In genomic region chr5:124636139-124636538, GRCm38 (mm10) we compare ENCODE assay signal across 24 mouse cellular contexts. TPM values are rescaled to one million over a fixed set of nuclear protein-coding genes. Genes with fewer than 3 reads are reported as not detected.
DNase-seq lines count a peak whose midpoint lies in the region; ATAC-seq and TF ChIP-seq lines count a peak whose summit lies in the region.
"Had no signal": no experiment of that assay in that cellular context is flagged by ENCODE, and none has a peak within 500 bp of the region (broad histone marks: within the 10 kb centered on the region; RNA-seq: fewer than 3 reads in every experiment).

No protein-coding gene starts in this region.

- H3K79me2 ChIP-seq in C2C12 (ENCODE audit: control insufficient read depth, insufficient read depth) = peaks cover 12% of the 10 kb centered on the region
- H3K79me2 ChIP-seq in myocyte (ENCODE audit: control insufficient read depth, insufficient read depth) = peaks cover 4% of the 10 kb centered on the region

- no peaks in the 10 kb centered on the region for H3K9me3 ChIP-seq in limb, embryonic 15.5 days
- H3K9me3 ChIP-seq in limb, embryonic 10.5 days (replicated peaks) = no peaks in the 10 kb centered on the region
- H3K9me3 ChIP-seq: embryonic facial prominence, embryonic 12.5 days; embryonic facial prominence, embryonic 15.5 days; forebrain, embryonic 10.5 days; forebrain, embryonic 12.5 days; G1E had no signal

- WGBS in limb, embryonic 15.5 days = 90% methylated on average over 3 of the region's 3 CpGs
- 93% methylated on average over 3 of the region's 3 CpGs for WGBS in limb, embryonic 10.5 days

- 0 out of 2 replicates have a peak overlapping the region, but pooled peaks have one; percentile 38 for H3K27ac ChIP-seq in limb, embryonic 15.5 days
- H3K27ac ChIP-seq in limb, embryonic 10.5 days = no peak overlapping the region
- H3K27ac ChIP-seq: embryonic facial prominence, embryonic 12.5 days; embryonic facial prominence, embryonic 15.5 days; forebrain, embryonic 10.5 days; forebrain, embryonic 12.5 days had no signal

- ATAC-seq in limb, embryonic 15.5 days (ENCODE audit: insufficient number of reproducible peaks, low FRiP score, low TSS enrichment, low read depth) = 0 out of 2 replicates have a peak, but pooled peaks have one; percentile 13
- ATAC-seq: activated CD4-positive, CD25-positive, alpha-beta regulatory T cell, adult 4 months; forebrain, embryonic 14.5 days; forebrain, embryonic 16.5 days; Patski had no signal

- H3K4me3 ChIP-seq in limb, embryonic 15.5 days = no peak overlapping the region
- no peak overlapping the region for H3K4me3 ChIP-seq in limb, embryonic 10.5 days
- no peak overlapping the region for H3K4me3 ChIP-seq in C2C12 (ENCODE audit: insufficient read depth, poor library complexity, severe bottlenecking)
- H3K4me3 ChIP-seq in myocyte = no peak overlapping the region
- H3K4me3 ChIP-seq: embryonic facial prominence, embryonic 12.5 days; embryonic facial prominence, embryonic 15.5 days; erythroblast, embryonic 14.5 days; forebrain, embryonic 10.5 days; forebrain, embryonic 12.5 days had no signal

- no peak overlapping the region for H3K9ac ChIP-seq in limb, embryonic 15.5 days
- H3K9ac ChIP-seq: embryonic facial prominence, embryonic 12.5 days; embryonic facial prominence, embryonic 15.5 days; forebrain, embryonic 12.5 days had no signal

- H3K79me3 ChIP-seq in C2C12 (ENCODE audit: low read depth) = peaks cover 1% of the 10 kb centered on the region

- no peak for TF ChIP-seq POLR2A in myocyte (IDR thresholded peaks at IDR 0.05; ENCODE audit: insufficient read length, low read depth)

- H3K27me3 ChIP-seq in limb, embryonic 15.5 days = no peaks in the 10 kb centered on the region
- no peaks in the 10 kb centered on the region for H3K27me3 ChIP-seq in limb, embryonic 10.5 days (ENCODE audit: low read depth, poor library complexity, severe bottlenecking)
- H3K27me3 ChIP-seq in C2C12 (ENCODE audit: control insufficient read depth, insufficient read depth, insufficient read length) (no peaks in the 10 kb centered on the region), myocyte (ENCODE audit: control insufficient read depth, insufficient read depth, insufficient read length) (no peaks in the 10 kb centered on the region)
- H3K27me3 ChIP-seq: CH12.LX; embryonic facial prominence, embryonic 12.5 days; embryonic facial prominence, embryonic 15.5 days; forebrain, embryonic 12.5 days; Patski had no signal

- peaks cover 65% of the 10 kb centered on the region for H3K36me3 ChIP-seq in limb, embryonic 15.5 days
- H3K36me3 ChIP-seq in limb, embryonic 10.5 days = peaks cover 81% of the 10 kb centered on the region
- H3K36me3 ChIP-seq in C2C12 (ENCODE audit: control insufficient read depth, insufficient read depth) = peaks cover 43% of the 10 kb centered on the region
- peaks cover 26% of the 10 kb centered on the region for H3K36me3 ChIP-seq in myocyte (ENCODE audit: control insufficient read depth, insufficient read depth)

- H3ac ChIP-seq in C2C12 (ENCODE audit: control insufficient read depth, insufficient read length, low read depth) (no peak overlapping the region), myocyte (ENCODE audit: control insufficient read depth, insufficient read length) (no peak overlapping the region)

- DNase-seq in limb, embryonic 10.5 days (ENCODE audit: low spot score) = no peak
- DNase-seq in cerebellum, adult 8-10 months = no peak
- DNase-seq: adrenal gland, adult 8-10 months; adrenal gland, postnatal 14 days; cerebellum, adult 11-12 months; cerebellum, adult 2 months; cerebellum, adult 9-11 months; cerebellum, postnatal 14 days; cerebellum, postnatal 36 days; embryo, embryonic 11 days had no signal

- H3K4me1 ChIP-seq in limb, embryonic 15.5 days = no peaks in the 10 kb centered on the region
- no peaks in the 10 kb centered on the region for H3K4me1 ChIP-seq in limb, embryonic 10.5 days
- H3K4me1 ChIP-seq: embryonic facial prominence, embryonic 12.5 days; embryonic facial prominence, embryonic 15.5 days; forebrain, embryonic 10.5 days; forebrain, embryonic 12.5 days had no signal

- no peak for TF ChIP-seq CTCF in C2C12 (IDR thresholded peaks at IDR 0.05; ENCODE audit: control insufficient read depth, insufficient read depth, insufficient read length)

- H3K4me2 ChIP-seq in limb, embryonic 15.5 days = no peak overlapping the region
- peak overlapping the region; percentile 13 for H3K4me2 ChIP-seq in myocyte (ENCODE audit: low read depth)
- H3K4me2 ChIP-seq: embryonic facial prominence, embryonic 12.5 days; embryonic facial prominence, embryonic 15.5 days; forebrain, embryonic 12.5 days had no signal

TF ChIP-seq in C2C12, 6 proteins besides CTCF, POLR2A, EP300 and RAD21:
- TF ChIP-seq CEBPB (IDR thresholded peaks at IDR 0.05; ENCODE audit: low read depth) (no peak), MYOD1 (IDR thresholded peaks at IDR 0.05; ENCODE audit: control insufficient read depth, insufficient read length, low read depth) (peak; percentile 51)

TF ChIP-seq in myocyte, 11 proteins besides CTCF, POLR2A, EP300 and RAD21:
- peak in 2 of 3 experiments; percentile 95 to 97 for TF ChIP-seq MYOD1 (IDR thresholded peaks at IDR 0.05; ENCODE audit: control insufficient read depth in 1 of 3, insufficient read length in 2 of 3, low read depth in 2 of 3)
- no peak for TF ChIP-seq E2F4 (IDR thresholded peaks at IDR 0.05; ENCODE audit: insufficient read depth)
- no peak for TF ChIP-seq USF1 (IDR thresholded peaks at IDR 0.05; ENCODE audit: low read depth)
- TF ChIP-seq MYOG (IDR thresholded peaks at IDR 0.05; ENCODE audit: control insufficient read depth in 1 of 3, insufficient read depth in 1 of 3, insufficient read length in 2 of 3, low read depth in 2 of 3) = peak; percentile 83 to 93 (median 88)
- no peak for TF ChIP-seq MAX (IDR thresholded peaks at IDR 0.05; ENCODE audit: low read depth)
- TF ChIP-seq TCF12 (IDR thresholded peaks at IDR 0.05; ENCODE audit: insufficient read depth, poor library complexity, severe bottlenecking) = peak; percentile 37
- TF ChIP-seq SRF (IDR thresholded peaks at IDR 0.05; ENCODE audit: control insufficient read depth, insufficient read length, low read depth) = no peak
- TF ChIP-seq CEBPB (IDR thresholded peaks at IDR 0.05; ENCODE audit: insufficient read depth, poor library complexity, severe bottlenecking) = no peak
- TF ChIP-seq REST (IDR thresholded peaks at IDR 0.05; ENCODE audit: insufficient read depth, insufficient read length) = no peak
- TF ChIP-seq POLR2AphosphoS2 (IDR thresholded peaks at IDR 0.05; ENCODE audit: insufficient read length, low read depth) = no peak
- no peak for TF ChIP-seq TCF3 (IDR thresholded peaks at IDR 0.05; ENCODE audit: insufficient read length, low read depth)
TF ChIP-seq in myocyte: peak in this region for 3.

RNA-seq across cellular contexts. Expression of gene Atp6v0a2, which starts 7.8 kb away (rescaled TPM):
- 48.4 TPM in 2 replicates for polyA plus RNA-seq in limb, embryonic 15.5 days (2015; fragmentation: Nextera tagmentation; extraction: Ambion mirVana)
- polyA plus RNA-seq in limb, embryonic 10.5 days (2016; fragmentation: Nextera tagmentation; extraction: Ambion mirVana) = 41.5 and 50.7 TPM in 2 replicates
- polyA plus RNA-seq in C2C12 (2012; fragmentation: generic; extraction: Trizol) (22.8 TPM), myocyte (2012; fragmentation: generic; extraction: Trizol) (31.8 TPM)

RNA-seq across cellular contexts. Expression of gene Gtf2h3, which starts 57.2 kb away (rescaled TPM):
- 57.0 and 57.1 TPM in 2 replicates for polyA plus RNA-seq in limb, embryonic 15.5 days (2015; fragmentation: Nextera tagmentation; extraction: Ambion mirVana)
- polyA plus RNA-seq in limb, embryonic 10.5 days (2016; fragmentation: Nextera tagmentation; extraction: Ambion mirVana) = 115 TPM in 2 replicates
- 34.0 TPM for polyA plus RNA-seq in C2C12 (2012; fragmentation: generic; extraction: Trizol)
- 25.3 TPM for polyA plus RNA-seq in myocyte (2012; fragmentation: generic; extraction: Trizol)

RNA-seq across cellular contexts. Expression of gene Eif2b1, which starts 57.2 kb away (rescaled TPM):
- 68.1 and 71.3 TPM in 2 replicates for polyA plus RNA-seq in limb, embryonic 15.5 days (2015; fragmentation: Nextera tagmentation; extraction: Ambion mirVana)
- polyA plus RNA-seq in limb, embryonic 10.5 days (2016; fragmentation: Nextera tagmentation; extraction: Ambion mirVana) = 89.6 and 98.8 TPM in 2 replicates
- polyA plus RNA-seq in C2C12 (2012; fragmentation: generic; extraction: Trizol) = 43.0 TPM
- polyA plus RNA-seq in myocyte (2012; fragmentation: generic; extraction: Trizol) = 37.6 TPM
